Mouse (Mus musculus): Measurements from ENCODE around the gene Bicc1.

DNA sequence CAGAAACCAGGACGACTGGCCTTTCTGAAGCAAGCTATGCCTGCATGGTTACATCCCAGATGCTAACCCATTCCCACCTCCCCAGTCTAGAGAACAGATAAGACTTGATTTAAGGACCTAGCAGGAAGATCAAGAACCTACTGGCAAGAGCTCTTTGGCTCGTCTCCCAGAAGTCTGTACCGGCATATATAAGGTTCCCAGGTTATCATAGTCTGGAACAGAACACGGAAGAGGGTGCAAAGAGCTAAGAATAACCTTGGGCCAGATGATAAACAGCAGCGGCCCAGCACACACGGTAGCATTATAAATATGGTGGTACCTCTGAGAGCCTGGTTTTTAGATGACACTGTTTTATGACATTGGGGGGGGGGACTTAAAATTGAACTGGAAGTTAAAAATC lies 217.9 kb downstream of the Bicc1 start:
- TF ChIP-seq EP300 (IDR thresholded peaks at IDR 0.05; ENCODE audit: insufficient read depth, low read depth, low read length) (no peak), POLR2A (IDR thresholded peaks at IDR 0.05; ENCODE audit: insufficient read depth, low read length) (no peak)
